Mouse (Mus musculus): ENCODE results near the gene Bod1.

DNA sequence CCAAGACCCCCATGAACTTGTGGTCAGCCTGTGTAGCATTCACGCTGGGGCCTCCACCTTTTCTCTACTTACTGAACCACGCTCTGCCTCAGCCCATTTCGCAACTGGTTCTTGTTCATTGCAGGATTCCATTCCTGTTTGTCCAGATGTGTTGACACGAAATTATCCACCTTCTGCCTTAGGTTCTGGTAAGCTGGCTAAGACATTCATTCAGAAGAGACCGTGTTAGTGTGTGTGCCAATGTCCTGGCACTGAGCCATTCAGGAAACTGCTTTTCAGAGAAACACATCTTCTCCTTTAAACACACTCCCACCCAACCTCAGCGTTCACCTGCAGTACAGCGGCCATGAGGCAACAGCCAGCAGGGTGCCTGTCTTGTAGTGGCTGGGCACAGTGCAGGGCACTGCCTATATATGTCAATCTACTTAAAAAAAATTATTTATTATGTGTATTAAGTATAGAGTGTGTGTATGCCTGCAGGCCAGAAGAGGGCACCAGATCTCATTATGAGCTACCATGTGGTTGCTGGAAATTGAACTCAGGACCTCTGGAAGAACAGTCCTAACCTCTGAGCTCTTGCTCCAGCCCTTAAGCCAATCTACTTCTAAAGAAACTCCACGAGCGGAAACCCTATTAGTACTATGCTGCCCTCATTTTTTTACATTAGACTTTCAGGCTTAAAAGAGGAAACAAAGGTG is 2.4 kb downstream of the Bod1 start:
- peak; percentile 52 for TF ChIP-seq CTCF (IDR thresholded peaks at IDR 0.05; ENCODE audit: low read depth)
- TF ChIP-seq EP300 (IDR thresholded peaks at IDR 0.05; ENCODE audit: low read depth) = no peak

All from liver, embryonic 14.5 days (tissue).